Mouse (Mus musculus) mouse embryonic stem cell (cell line): ENCODE data around the gene Rint1.

Experiments used
- in situ Hi-C, 2 experiments: fragments of 300-500 bp; cut with MboI; formaldehyde crosslinking; loops; 1 replicate in 1 of 2; 3 replicates in 1 of 2; pipeline ENCODE4 v1.14.3; 2019 to 2020; ENCODE audit warnings: low sequenced_read_pairs in 2 of 2, low pct_unique_long_range_greater_than_20kb in 1 of 2, mixed read lengths in 1 of 2; ENCODE audit not compliant: unreplicated experiment in 1 of 2

The Rint1 gene

GRCm38 (mm10) chr5:23859087-23859718, 71.7 kb downstream of the Rint1 start:
- in situ Hi-C loops: no loop called here

- in situ Hi-C loops: no loop called here
Measured at GRCm38 (mm10) chr5:23859896-23860295, 72.4 kb downstream of the Rint1 start.

GRCm38 (mm10) chr5:23861721-23862120, 74.2 kb downstream of the Rint1 start:
- in situ Hi-C loops: no loop called here

GRCm38 (mm10) chr5:23862291-23862690, 74.8 kb downstream of the Rint1 start:
- in situ Hi-C loops: no loop called here

- in situ Hi-C loops: no loop called here
Measured at GRCm38 (mm10) chr5:23863166-23864053, 75.9 kb downstream of the Rint1 start.

GRCm38 (mm10) chr5:23864054-23864965, 76.8 kb downstream of the Rint1 start:
- in situ Hi-C loops: no loop called here

- in situ Hi-C loops: no loop called here
Measured at GRCm38 (mm10) chr5:23865941-23866340, 78.4 kb downstream of the Rint1 start.
